Mouse (Mus musculus) embryonic facial prominence, embryonic 15.5 days (tissue): ENCODE measurements at regions not wholly inside any gene's neighbourhood (a gene's known extent, or its start where the extent isn't known, plus 50 kb on each side); places are given as distances from the start of the nearest gene placed in this dataset.

Source experiments
- ATAC-seq: fragments of 200-750 bp; cut with Nextera tagmentation; 2 replicates; pipeline ENCODE4 v1.8.0; 2017; ENCODE audit warnings: low read depth, moderate TSS enrichment; ENCODE audit not compliant: insufficient number of reproducible peaks, low FRiP score, low TSS enrichment
- H3K27ac ChIP-seq: fragments of 300-500 bp; sonication (generic); replicated peaks from 2 replicates; pipeline ENCODE4 v1.5.1; 2015; ENCODE audit warnings: mild to moderate bottlenecking, inconsistent platforms
- H3K27me3 ChIP-seq: fragments of 300-500 bp; sonication (generic); 2 replicates; pipeline ENCODE4 v1.6.1; 2015; ENCODE audit warnings: inconsistent platforms
- H3K36me3 ChIP-seq: fragments of 300-500 bp; sonication (generic); 2 replicates; pipeline ENCODE4 v1.6.1; 2015; ENCODE audit warnings: mild to moderate bottlenecking, inconsistent platforms
- H3K4me1 ChIP-seq: fragments of 300-500 bp; sonication (generic); 2 replicates; pipeline ENCODE4 v1.6.1; 2015; ENCODE audit warnings: inconsistent platforms
- H3K4me2 ChIP-seq: fragments of 300-500 bp; sonication (generic); replicated peaks from 2 replicates; pipeline ENCODE4 v1.6.1; 2015; ENCODE audit warnings: mild to moderate bottlenecking, inconsistent platforms
- H3K4me3 ChIP-seq: fragments of 300-500 bp; sonication (generic); replicated peaks from 2 replicates; pipeline ENCODE4 v1.5.1; 2015; ENCODE audit warnings: mild to moderate bottlenecking, inconsistent platforms
- H3K9ac ChIP-seq: fragments of 300-500 bp; sonication (generic); 2 replicates; pipeline ENCODE4 v1.6.1; 2015; ENCODE audit warnings: inconsistent platforms
- H3K9me3 ChIP-seq: fragments of 300-500 bp; sonication (generic); replicated peaks from 2 replicates; pipeline ENCODE4 v1.6.1; 2016; ENCODE audit warnings: inconsistent platforms
- WGBS: fragments of 180-500 bp; shearing (Covaris S2); methylation state at CpG from one replicate; pipeline ENCODE4 v1.1.7; 2015; 5-methylcytosine and 5-hydroxymethylcytosine counted together

DNA sequence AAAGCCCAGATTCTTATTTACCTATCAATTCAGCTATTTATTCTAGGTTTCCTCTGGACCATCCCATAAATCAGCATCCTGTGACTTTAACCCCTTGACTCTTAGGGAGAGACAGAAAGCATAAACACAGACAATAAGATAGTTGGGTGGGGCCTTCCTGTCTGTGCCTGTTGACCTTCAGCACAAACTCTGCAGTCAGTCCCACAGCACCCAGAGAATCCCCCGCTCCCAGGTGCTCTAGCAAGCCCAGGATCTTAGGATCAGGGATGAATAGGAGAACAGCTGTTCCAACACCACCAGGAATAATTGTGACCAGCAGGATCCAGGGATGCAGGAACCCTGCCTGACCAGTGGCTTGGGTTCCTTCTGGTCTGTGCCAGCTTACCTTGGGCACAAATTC lies 107.8 kb downstream of the Basp1 start:
- Histone ChIP-seq H3K4me2 (no peak overlapping the region), H3K4me1 (no peaks in the 10 kb centered on the region), H3K27ac (no peak overlapping the region), H3K9me3 (no peaks in the 10 kb centered on the region), H3K36me3 (no peaks in the 10 kb centered on the region), H3K4me3 (no peak overlapping the region), H3K9ac (no peak overlapping the region), H3K27me3 (no peaks in the 10 kb centered on the region)
- ATAC-seq, result no peak
- 77% methylated on average over 1 of the region's 1 CpGs for WGBS

DNA sequence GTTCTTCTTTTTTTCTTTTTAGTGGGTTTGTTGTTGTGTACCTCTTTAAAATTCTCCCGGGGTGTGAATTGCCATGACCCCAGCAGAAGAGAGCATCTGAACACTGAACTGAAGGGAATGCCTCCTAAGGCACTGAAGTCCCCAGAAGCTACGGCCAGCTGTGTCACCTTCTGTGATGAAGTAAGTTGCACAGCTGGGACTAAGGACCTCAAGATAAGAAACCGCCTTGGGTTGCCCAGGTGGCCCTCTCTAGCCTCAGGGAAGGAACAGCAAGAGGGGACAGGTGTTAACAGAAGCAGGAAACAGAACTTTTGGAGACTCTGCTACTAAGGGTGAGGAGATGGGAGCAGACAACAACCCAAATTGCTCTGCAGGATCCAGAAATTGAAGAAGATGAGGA lies 110.2 kb downstream of the Basp1 start:
- Histone ChIP-seq H3K9ac (no peak overlapping the region), H3K4me2 (no peak overlapping the region), H3K4me1 (no peaks in the 10 kb centered on the region), H3K9me3 (no peaks in the 10 kb centered on the region), H3K27ac (no peak overlapping the region), H3K36me3 (no peaks in the 10 kb centered on the region), H3K4me3 (no peak overlapping the region), H3K27me3 (no peaks in the 10 kb centered on the region)
- ATAC-seq, result no peak
- 69% methylated on average over 3 of the region's 3 CpGs for WGBS

DNA sequence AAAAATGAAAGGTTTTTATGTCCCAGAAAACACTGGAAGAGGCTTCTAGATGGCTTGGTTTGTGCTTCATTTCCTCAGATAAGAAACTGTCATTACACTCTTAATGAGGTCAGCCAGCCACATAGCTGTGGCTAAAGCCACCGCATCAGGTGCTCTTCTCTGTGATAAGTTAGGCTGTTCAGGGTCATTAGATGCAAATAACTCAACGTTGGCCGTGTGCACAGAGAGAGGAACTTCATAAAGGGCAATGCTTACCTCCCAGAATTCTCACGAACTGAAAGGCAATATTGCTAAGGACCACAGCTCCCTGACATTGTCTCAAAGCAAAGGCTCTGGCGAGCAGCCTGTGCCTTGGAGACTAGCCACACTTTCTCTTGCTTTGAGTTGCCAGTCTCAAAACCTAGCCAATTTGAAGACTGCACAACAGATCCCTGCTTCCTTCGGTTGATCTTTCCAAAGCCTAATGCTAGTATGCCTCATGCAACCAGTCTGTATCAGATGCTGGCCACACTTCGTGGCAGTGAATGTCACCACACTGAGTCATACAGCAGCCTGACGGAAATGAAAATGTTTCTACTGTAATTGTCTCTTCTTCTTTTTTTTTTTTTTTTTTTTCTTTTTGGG lies 110.8 kb downstream of the Basp1 start:
- H3K36me3 ChIP-seq, result no peaks in the 10 kb centered on the region
- H3K27me3 ChIP-seq, result no peaks in the 10 kb centered on the region
- no peak overlapping the region for H3K4me3 ChIP-seq
- H3K4me1 ChIP-seq, result no peaks in the 10 kb centered on the region
- no peak for ATAC-seq
- 72% methylated on average over 8 of the region's 8 CpGs for WGBS
- no peaks in the 10 kb centered on the region for H3K9me3 ChIP-seq
- no peak overlapping the region for H3K9ac ChIP-seq
- H3K4me2 ChIP-seq, result no peak overlapping the region
- H3K27ac ChIP-seq, result no peak overlapping the region

DNA sequence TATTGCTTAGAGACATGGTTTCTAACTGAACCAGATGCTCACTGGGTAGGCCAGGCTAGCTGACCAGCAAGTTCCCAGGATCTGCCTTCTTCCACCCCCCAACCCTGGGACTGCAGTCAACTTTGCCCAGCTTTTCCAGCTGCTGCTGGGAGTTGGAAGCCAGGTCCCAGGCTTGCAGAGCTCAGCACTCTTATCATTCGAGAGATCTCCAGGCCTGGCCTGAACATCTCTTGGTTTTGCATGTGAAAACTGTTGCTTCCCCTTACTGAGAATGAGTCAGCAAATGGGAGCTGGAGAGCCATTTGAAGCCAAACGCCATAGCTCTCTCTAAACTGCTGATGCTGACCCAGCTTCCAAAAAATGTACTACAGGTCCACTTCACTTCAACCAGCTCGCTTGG lies 111.8 kb downstream of the Basp1 start:
- no peaks in the 10 kb centered on the region for H3K36me3 ChIP-seq
- H3K9ac ChIP-seq, result no peak overlapping the region
- 61% methylated on average over 3 of the region's 3 CpGs for WGBS

DNA sequence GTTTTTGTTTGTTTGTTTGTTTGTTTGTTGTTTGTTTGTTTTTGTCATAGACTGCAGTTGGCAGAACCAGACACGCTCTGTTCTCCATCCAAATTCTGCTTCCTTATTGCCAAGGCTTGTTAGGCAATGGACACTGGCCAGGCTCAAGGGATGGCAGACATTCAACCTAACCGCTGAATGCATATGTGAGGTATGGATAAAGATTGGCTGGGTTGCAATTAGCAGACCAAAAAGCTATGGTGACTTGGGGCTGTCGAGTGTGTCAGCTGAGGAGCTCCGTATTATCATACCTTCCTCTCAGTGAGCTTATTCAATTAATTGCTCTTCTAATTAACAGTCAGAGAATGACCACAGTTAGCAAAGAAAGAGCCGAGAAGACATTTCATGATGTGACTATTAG lies 116.3 kb downstream of the Basp1 start:
- no peak overlapping the region for H3K4me3 ChIP-seq
- H3K27me3 ChIP-seq, result no peaks in the 10 kb centered on the region
- H3K4me1 ChIP-seq, result no peaks in the 10 kb centered on the region
- no peaks in the 10 kb centered on the region for H3K9me3 ChIP-seq
- no peak overlapping the region for H3K27ac ChIP-seq
- H3K9ac ChIP-seq, result no peak overlapping the region
- H3K36me3 ChIP-seq, result no peaks in the 10 kb centered on the region
- no peak overlapping the region for H3K4me2 ChIP-seq
- WGBS, result 80% methylated on average over 5 of the region's 5 CpGs
- ATAC-seq, result no peak

More for the DNA sequence above, 111.8 kb downstream of the Basp1 start:
- H3K4me2 ChIP-seq, result no peak overlapping the region
- no peaks in the 10 kb centered on the region for H3K9me3 ChIP-seq
- H3K4me1 ChIP-seq, result no peaks in the 10 kb centered on the region
- no peak overlapping the region for H3K27ac ChIP-seq
- no peaks in the 10 kb centered on the region for H3K27me3 ChIP-seq
- no peak overlapping the region for H3K4me3 ChIP-seq
- no peak for ATAC-seq

DNA sequence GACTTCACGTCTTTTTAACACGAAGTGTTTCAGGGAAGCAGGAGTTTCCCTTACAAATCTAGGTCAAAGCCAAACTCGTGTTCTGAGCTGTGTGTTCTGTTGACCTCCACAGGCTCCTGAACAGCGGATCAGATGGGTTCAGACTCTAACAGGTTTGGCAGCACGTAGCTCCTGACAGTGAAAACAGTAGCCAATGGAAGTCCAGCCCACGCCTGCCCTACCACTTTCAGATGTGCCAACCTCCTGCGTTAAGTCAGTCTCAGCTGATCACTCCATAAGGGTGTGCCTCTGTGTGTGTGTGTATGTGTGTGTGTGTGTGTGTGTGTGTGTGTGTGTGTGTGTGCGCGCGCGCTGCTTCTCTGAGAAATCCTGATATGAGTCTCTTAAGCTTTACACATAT lies 116.8 kb downstream of the Basp1 start:
- H3K4me2 ChIP-seq, result no peak overlapping the region
- H3K27me3 ChIP-seq, result no peaks in the 10 kb centered on the region
- H3K4me3 ChIP-seq, result no peak overlapping the region
- no peak overlapping the region for H3K9ac ChIP-seq
- ATAC-seq, result no peak
- WGBS, result 83% methylated on average over 11 of the region's 11 CpGs
- H3K9me3 ChIP-seq, result no peaks in the 10 kb centered on the region
- H3K27ac ChIP-seq, result no peak overlapping the region
- no peaks in the 10 kb centered on the region for H3K36me3 ChIP-seq
- H3K4me1 ChIP-seq, result no peaks in the 10 kb centered on the region

DNA sequence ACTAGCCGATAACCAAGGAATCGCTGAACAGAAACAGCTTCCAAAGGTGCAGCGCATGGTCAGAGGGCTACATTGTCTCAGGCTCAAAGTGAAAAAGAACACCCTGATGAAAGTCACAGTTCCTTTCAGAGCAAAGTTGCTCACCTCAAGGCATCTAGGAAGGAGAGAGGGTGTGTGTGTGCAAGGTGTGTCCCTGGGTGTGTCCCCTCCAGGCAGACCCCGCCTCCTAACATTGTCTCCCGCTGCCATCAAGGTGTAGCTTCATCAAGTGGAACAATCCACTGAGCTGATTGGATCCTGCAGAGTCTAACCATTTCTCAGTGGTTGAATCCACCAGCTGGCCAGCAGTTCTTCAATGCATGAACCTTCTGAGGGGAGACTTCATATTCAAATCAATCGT lies 117.8 kb downstream of the Basp1 start:
- Histone ChIP-seq H3K36me3 (no peaks in the 10 kb centered on the region), H3K27me3 (no peaks in the 10 kb centered on the region), H3K9me3 (no peaks in the 10 kb centered on the region), H3K27ac (no peak overlapping the region), H3K4me2 (no peak overlapping the region), H3K4me3 (no peak overlapping the region), H3K9ac (no peak overlapping the region), H3K4me1 (no peaks in the 10 kb centered on the region)
- no peak for ATAC-seq
- 85% methylated on average over 6 of the region's 6 CpGs for WGBS

DNA sequence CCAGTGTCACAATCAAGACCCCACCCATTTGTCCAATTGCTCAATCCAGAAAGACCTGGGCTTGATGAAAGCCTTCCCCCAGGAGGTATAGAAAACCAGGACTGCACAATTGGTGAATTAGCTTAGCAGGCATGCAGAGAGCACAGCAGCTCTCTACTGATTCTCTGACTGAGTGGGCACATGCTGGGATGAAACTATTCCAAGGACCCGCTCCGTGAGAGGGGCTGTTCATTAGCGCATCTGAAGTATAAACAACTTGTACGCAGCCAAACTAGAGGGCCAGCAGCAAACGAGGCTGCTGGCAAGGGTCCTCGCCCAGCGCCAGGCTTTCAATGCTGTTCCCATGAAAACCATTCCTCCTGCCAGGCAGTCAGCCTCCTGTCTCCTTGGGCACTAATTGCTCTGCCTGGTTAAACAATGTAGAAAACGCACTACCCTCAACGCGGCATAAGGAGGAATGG lies 122.3 kb downstream of the Basp1 start:
- no peaks in the 10 kb centered on the region for H3K4me1 ChIP-seq
- H3K27ac ChIP-seq, result no peak overlapping the region
- no peaks in the 10 kb centered on the region for H3K36me3 ChIP-seq
- no peak overlapping the region for H3K4me2 ChIP-seq
- no peaks in the 10 kb centered on the region for H3K27me3 ChIP-seq
- H3K4me3 ChIP-seq, result no peak overlapping the region
- 55% methylated on average over 10 of the region's 10 CpGs for WGBS
- ATAC-seq, result no peak
- H3K9me3 ChIP-seq, result no peaks in the 10 kb centered on the region
- H3K9ac ChIP-seq, result no peak overlapping the region

DNA sequence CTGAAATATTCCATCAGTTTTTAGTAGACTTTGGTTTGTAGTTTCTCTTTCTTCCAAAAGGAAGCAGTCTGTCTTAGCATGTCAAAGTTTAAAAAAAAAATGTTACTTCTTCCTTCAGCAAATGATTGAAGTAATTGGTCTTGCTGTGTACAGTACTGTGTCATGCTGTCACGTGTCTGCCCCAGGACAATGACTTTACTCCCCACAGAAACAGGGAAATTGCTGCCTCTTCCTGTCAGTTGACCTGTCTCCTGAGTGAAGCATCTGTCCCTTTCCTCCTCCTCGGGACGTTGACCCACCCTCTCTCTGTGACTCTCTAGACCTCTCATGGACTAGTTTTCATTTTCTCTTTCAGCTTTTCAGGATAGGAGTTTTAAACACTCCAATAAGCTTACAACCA lies 125.7 kb downstream of the Basp1 start:
- Histone ChIP-seq H3K4me1 (peaks cover 6% of the 10 kb centered on the region; the same call in 1 of the 2 replicates), H3K9ac (no peak overlapping the region), H3K9me3 (no peaks in the 10 kb centered on the region), H3K4me3 (no peak overlapping the region), H3K4me2 (no peak overlapping the region), H3K27ac (no peak overlapping the region), H3K27me3 (no peaks in the 10 kb centered on the region), H3K36me3 (no peaks in the 10 kb centered on the region)
- no peak for ATAC-seq
- 36% methylated on average over 3 of the region's 3 CpGs for WGBS

DNA sequence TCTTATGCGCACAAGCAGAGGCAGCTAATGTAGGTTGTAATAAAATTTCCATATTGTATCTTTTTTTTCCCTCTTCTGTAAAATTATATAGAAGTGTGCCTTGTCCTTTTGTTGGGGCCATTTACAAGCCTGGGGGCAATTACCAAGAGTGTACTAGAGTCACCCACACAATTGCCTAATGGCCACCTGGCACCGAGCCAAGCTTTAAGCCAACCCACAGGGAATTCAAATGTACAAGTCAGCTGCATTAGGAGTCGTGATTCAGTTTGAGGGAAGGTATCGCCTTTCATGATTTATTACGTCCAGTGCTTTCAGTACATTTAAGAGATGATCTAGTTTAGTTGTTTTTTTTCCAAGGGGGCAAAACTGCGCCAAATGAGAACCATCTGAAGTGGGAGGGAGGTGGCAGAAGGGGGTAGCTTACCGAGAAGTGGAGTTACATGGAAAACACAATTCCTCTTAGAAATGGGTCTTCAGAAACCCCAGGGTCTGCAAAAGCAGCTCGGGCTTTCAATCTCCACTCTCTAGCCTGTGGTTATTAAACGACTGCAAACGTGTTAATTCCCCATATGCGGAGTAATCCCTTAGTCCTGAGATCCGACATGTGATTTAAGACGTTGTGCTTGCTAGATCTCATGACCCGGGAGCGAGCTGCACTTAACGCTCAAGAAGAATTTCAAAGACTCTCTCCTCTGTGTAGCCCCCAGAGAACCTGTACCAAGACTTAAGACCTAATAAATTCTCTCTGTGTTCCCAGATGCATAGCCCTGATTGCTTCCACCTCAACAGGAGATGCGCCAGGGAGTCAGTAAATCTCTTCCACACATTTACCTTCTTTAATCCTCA lies 129.0 kb downstream of the Basp1 start:
- no peaks in the 10 kb centered on the region for H3K27me3 ChIP-seq
- no peak overlapping the region for H3K4me3 ChIP-seq
- peak overlapping the region; percentile 21; the same call in 1 of the 2 replicates for H3K4me2 ChIP-seq
- H3K9me3 ChIP-seq, result no peaks in the 10 kb centered on the region
- peak; percentile 63; the same call in 1 of the 2 replicates for ATAC-seq
- H3K9ac ChIP-seq, result no peak overlapping the region
- peaks cover 6% of the 10 kb centered on the region; the same call in 1 of the 2 replicates for H3K4me1 ChIP-seq
- WGBS, result 29% methylated on average over 17 of the region's 17 CpGs
- H3K36me3 ChIP-seq, result no peaks in the 10 kb centered on the region
- H3K27ac ChIP-seq, result no peak overlapping the region

DNA sequence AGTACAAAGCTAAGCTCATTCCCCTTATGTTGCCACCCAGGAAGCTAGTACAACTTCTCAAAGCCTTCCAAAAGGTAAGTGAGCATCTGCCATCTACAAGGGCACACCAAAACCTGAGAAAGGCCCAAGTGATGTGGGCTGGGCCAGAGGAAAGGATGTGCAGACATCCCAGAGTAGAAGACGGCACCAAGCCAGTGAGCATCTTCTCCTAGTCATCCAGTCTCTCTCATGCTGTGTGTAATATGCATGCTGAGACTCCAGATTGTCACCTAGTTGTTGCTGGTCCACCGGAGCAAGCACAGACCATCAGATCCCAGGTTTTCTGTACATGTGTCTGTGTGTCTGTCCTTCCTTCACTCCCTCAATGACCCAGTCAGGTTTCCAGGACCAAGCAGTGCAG lies 129.9 kb downstream of the Basp1 start:
- no peak for ATAC-seq
- no peak overlapping the region for H3K4me3 ChIP-seq
- 89% methylated on average over 2 of the region's 2 CpGs for WGBS
- H3K9me3 ChIP-seq, result no peaks in the 10 kb centered on the region
- H3K27me3 ChIP-seq, result no peaks in the 10 kb centered on the region
- H3K27ac ChIP-seq, result no peak overlapping the region
- H3K36me3 ChIP-seq, result no peaks in the 10 kb centered on the region
- H3K4me1 ChIP-seq, result peaks cover 6% of the 10 kb centered on the region; the same call in 1 of the 2 replicates
- H3K4me2 ChIP-seq, result no peak overlapping the region
- no peak overlapping the region for H3K9ac ChIP-seq
